Mouse (Mus musculus): ENCODE data around the gene Tnfrsf19. TPM values are rescaled to one million over a fixed set of nuclear protein-coding genes. Genes with fewer than 3 reads are reported as not detected.
A peak's percentile ranks its signal among the peaks of the same experiment; 100 is the strongest.

Gene Tnfrsf19
- polyA plus RNA-seq, 1 experiment from 2014 or later = 13.8 TPM

DNA sequence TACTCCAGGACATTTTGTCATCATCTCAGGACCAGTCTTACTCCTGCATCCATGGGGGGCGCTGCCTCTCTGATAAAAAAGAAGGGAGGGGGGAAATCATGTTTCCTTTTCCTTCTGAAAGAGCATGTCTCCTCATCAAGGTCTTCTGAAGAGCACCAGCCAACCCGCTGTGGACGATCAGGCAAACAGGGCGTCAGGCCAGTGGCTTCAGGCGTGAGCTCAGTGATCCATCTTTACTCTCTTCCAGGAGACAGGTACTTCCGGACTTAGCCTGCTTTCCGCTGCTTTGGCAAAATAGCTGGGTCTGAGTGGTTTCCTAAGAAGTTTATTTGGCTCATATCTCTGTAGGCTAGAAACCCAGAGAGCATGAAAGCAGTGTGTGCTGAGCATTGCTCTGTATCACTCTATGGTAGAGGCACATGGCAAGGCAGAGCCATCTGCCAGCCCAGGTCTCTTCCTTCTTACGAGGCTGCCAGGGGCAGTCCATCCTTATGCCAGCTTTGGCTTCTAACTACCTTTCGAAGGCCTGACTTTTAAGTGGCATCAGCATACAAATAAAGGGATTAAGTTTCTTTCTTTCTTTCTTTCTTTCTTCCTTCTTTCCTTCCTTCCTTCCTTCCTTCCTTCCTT lies 13.1 kb upstream of the Tnfrsf19 start:
- Histone ChIP-seq H3K4me2 (ENCODE audit: low read length) (no peak overlapping the region), H3K9ac (ENCODE audit: low read depth, low read length) (no peak overlapping the region), H3K27ac (no peak overlapping the region), H3K4me3 (replicated peaks; ENCODE audit: low read depth, low read length) (no peak overlapping the region), H3K9me3 (replicated peaks; ENCODE audit: low read length) (no peaks in the 10 kb centered on the region), H3K36me3 (ENCODE audit: insufficient read depth, low read length) (no peaks in the 10 kb centered on the region), H3K27me3 (ENCODE audit: insufficient read depth, low read length) (no peaks in the 10 kb centered on the region), H3K4me1 (replicated peaks; ENCODE audit: insufficient read depth, low read length) (peaks cover 10% of the 10 kb centered on the region; the same call in 1 of the 2 replicates)
- ATAC-seq (replicated peaks; ENCODE audit: low FRiP score, low read depth) = no peak
- TF ChIP-seq CTCF (IDR thresholded peaks at IDR 0.05; ENCODE audit: low read depth) = no peak
- WGBS = 63% methylated on average over 9 of the region's 9 CpGs
- no peak for DNase-seq (ENCODE audit: low spot score)

- peak overlapping the region; percentile 21 for H3K4me3 ChIP-seq (replicated peaks; ENCODE audit: low read depth, low read length)
- peak overlapping the region; percentile 56 for H3K4me2 ChIP-seq (ENCODE audit: low read length)
- no peaks in the 10 kb centered on the region for H3K27me3 ChIP-seq (ENCODE audit: insufficient read depth, low read length)
- H3K36me3 ChIP-seq (ENCODE audit: insufficient read depth, low read length) = no peaks in the 10 kb centered on the region
- 12% methylated on average over 11 of the region's 11 CpGs for WGBS
- H3K9me3 ChIP-seq (replicated peaks; ENCODE audit: low read length) = no peaks in the 10 kb centered on the region
- no peak overlapping the region for H3K27ac ChIP-seq
- no peak for ATAC-seq (replicated peaks; ENCODE audit: low FRiP score, low read depth)
- no peak for DNase-seq (ENCODE audit: low spot score)
- H3K4me1 ChIP-seq (replicated peaks; ENCODE audit: insufficient read depth, low read length) = peaks cover 10% of the 10 kb centered on the region; the same call in 1 of the 2 replicates
- TF ChIP-seq CTCF (IDR thresholded peaks at IDR 0.05; ENCODE audit: low read depth) = no peak
- no peak overlapping the region for H3K9ac ChIP-seq (ENCODE audit: low read depth, low read length)
Observed at GRCm38 (mm10) chr14:61056962-61057361, 10.7 kb upstream of the Tnfrsf19 start.

DNA sequence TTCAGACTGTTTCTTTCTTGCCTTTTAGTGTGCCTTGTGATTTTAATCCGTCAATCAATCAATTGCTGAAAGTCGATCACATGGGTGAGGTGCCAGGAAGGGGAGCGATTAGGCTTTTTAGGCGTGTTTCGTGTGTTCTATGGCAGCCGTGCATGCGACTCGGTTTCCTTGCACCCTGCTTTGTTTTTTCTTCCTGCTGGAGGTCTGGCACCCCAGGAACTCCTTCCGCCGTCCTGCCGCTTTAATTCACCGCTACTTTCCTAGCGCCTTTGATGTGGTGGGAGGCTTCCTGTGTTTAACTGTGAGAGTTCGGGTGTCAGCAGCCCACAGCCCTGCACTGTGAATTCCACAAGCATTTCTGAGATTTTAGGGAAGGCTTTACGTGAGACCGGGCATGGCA lies 10.2 kb upstream of the Tnfrsf19 start:
- no peaks in the 10 kb centered on the region for H3K27me3 ChIP-seq (ENCODE audit: insufficient read depth, low read length)
- H3K4me3 ChIP-seq (replicated peaks; ENCODE audit: low read depth, low read length) = peak overlapping the region; percentile 21
- no peaks in the 10 kb centered on the region for H3K9me3 ChIP-seq (replicated peaks; ENCODE audit: low read length)
- H3K4me1 ChIP-seq (replicated peaks; ENCODE audit: insufficient read depth, low read length) = peaks cover 10% of the 10 kb centered on the region; the same call in 1 of the 2 replicates
- H3K27ac ChIP-seq = no peak overlapping the region
- DNase-seq (ENCODE audit: low spot score) (peak; percentile 70), ATAC-seq (replicated peaks; ENCODE audit: low FRiP score, low read depth) (no peak)
- peak overlapping the region; percentile 56 for H3K4me2 ChIP-seq (ENCODE audit: low read length)
- H3K9ac ChIP-seq (ENCODE audit: low read depth, low read length) = no peak overlapping the region
- H3K36me3 ChIP-seq (ENCODE audit: insufficient read depth, low read length) = no peaks in the 10 kb centered on the region
- WGBS = 1% methylated on average over 16 of the region's 16 CpGs
- no peak for TF ChIP-seq CTCF (IDR thresholded peaks at IDR 0.05; ENCODE audit: low read depth)

- no peak overlapping the region for H3K27ac ChIP-seq
- H3K4me3 ChIP-seq (replicated peaks; ENCODE audit: low read depth, low read length) = no peak overlapping the region
- DNase-seq (ENCODE audit: low spot score) (no peak), ATAC-seq (replicated peaks; ENCODE audit: low FRiP score, low read depth) (no peak)
- H3K27me3 ChIP-seq (ENCODE audit: insufficient read depth, low read length) = no peaks in the 10 kb centered on the region
- no peaks in the 10 kb centered on the region for H3K36me3 ChIP-seq (ENCODE audit: insufficient read depth, low read length)
- H3K4me2 ChIP-seq (ENCODE audit: low read length) = peak overlapping the region; percentile 56
- peaks cover 10% of the 10 kb centered on the region; the same call in 1 of the 2 replicates for H3K4me1 ChIP-seq (replicated peaks; ENCODE audit: insufficient read depth, low read length)
- 82% methylated on average over 1 of the region's 1 CpGs for WGBS
- TF ChIP-seq CTCF (IDR thresholded peaks at IDR 0.05; ENCODE audit: low read depth) = no peak
- H3K9me3 ChIP-seq (replicated peaks; ENCODE audit: low read length) = no peaks in the 10 kb centered on the region
- no peak overlapping the region for H3K9ac ChIP-seq (ENCODE audit: low read depth, low read length)
Observed at GRCm38 (mm10) chr14:61055864-61056263, 9.6 kb upstream of the Tnfrsf19 start.

DNA sequence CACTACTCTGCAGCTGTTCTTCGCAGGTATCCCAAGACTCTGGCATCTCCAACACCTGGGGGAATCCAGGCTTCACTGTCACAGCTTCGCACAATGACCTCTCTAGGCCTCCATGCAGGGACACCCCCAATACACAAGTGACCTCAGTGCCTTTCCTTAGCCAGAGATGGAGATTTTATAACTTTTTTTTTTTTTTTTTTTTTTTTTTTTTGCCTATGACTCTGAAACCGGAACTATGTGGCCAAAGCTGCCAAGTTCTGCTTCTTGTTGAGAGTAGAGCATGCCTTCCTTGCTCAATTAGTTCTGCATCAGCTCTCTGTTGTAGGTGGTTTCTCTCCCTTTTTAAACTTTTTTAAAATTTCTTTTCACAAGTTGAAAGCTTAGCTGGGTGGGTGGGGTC lies 5.9 kb upstream of the Tnfrsf19 start:
- Histone ChIP-seq H3K27me3 (ENCODE audit: insufficient read depth, low read length) (no peaks in the 10 kb centered on the region), H3K36me3 (ENCODE audit: insufficient read depth, low read length) (no peaks in the 10 kb centered on the region), H3K4me3 (replicated peaks; ENCODE audit: low read depth, low read length) (no peak overlapping the region), H3K27ac (no peak overlapping the region), H3K9me3 (replicated peaks; ENCODE audit: low read length) (no peaks in the 10 kb centered on the region), H3K4me2 (ENCODE audit: low read length) (no peak overlapping the region), H3K9ac (ENCODE audit: low read depth, low read length) (no peak overlapping the region), H3K4me1 (replicated peaks; ENCODE audit: insufficient read depth, low read length) (peaks cover 10% of the 10 kb centered on the region; the same call in 1 of the 2 replicates)
- WGBS = 97% methylated on average over 3 of the region's 3 CpGs
- no peak for TF ChIP-seq CTCF (IDR thresholded peaks at IDR 0.05; ENCODE audit: low read depth)
- DNase-seq (ENCODE audit: low spot score) (no peak), ATAC-seq (replicated peaks; ENCODE audit: low FRiP score, low read depth) (no peak)

- Histone ChIP-seq H3K4me3 (replicated peaks; ENCODE audit: low read depth, low read length) (peak overlapping the region; percentile 47), H3K4me1 (replicated peaks; ENCODE audit: insufficient read depth, low read length) (peaks cover 16% of the 10 kb centered on the region), H3K27me3 (ENCODE audit: insufficient read depth, low read length) (no peaks in the 10 kb centered on the region), H3K9me3 (replicated peaks; ENCODE audit: low read length) (no peaks in the 10 kb centered on the region), H3K36me3 (ENCODE audit: insufficient read depth, low read length) (no peaks in the 10 kb centered on the region), H3K9ac (ENCODE audit: low read depth, low read length) (peak overlapping the region; percentile 64), H3K4me2 (ENCODE audit: low read length) (peak overlapping the region; percentile 87), H3K27ac (peak overlapping the region; percentile 60)
- ATAC-seq (replicated peaks; ENCODE audit: low FRiP score, low read depth) (no peak), DNase-seq (ENCODE audit: low spot score) (peak; percentile 50)
- WGBS = 1% methylated on average over 19 of the region's 19 CpGs
- no peak for TF ChIP-seq CTCF (IDR thresholded peaks at IDR 0.05; ENCODE audit: low read depth)
Observed at GRCm38 (mm10) chr14:61045446-61046090, 722 bp downstream of the Tnfrsf19 start.

All from kidney, postnatal 0 days (tissue).